Mouse (Mus musculus) intestine, embryonic 16.5 days (tissue): ENCODE measurements at regions not wholly inside any gene's neighbourhood (a gene's known extent, or its start where the extent isn't known, plus 50 kb on each side); places are given as distances from the start of the nearest gene placed in this dataset.
"Not testable (repeated sequence)": the region's sequence is repeated elsewhere in the genome, so short reads cannot be mapped to it uniquely, and the experiment has no call there.

Source experiments
- ATAC-seq: fragments of 200-750 bp; cut with Nextera tagmentation; 2 replicates; pipeline ENCODE4 v1.8.0; 2017; ENCODE audit warnings: moderate TSS enrichment, moderate library complexity
- H3K27ac ChIP-seq: fragments of 300-500 bp; sonication (generic); 2 replicates; pipeline ENCODE4 v1.5.1; 2014; ENCODE audit warnings: mild to moderate bottlenecking, low read length
- H3K27me3 ChIP-seq: fragments of 300-500 bp; sonication (generic); replicated peaks from 2 replicates; pipeline ENCODE4 v1.6.1; 2014; ENCODE audit warnings: low read length, control low read depth, mixed read lengths; ENCODE audit not compliant: control insufficient read depth, insufficient read depth
- H3K36me3 ChIP-seq: fragments of 300-500 bp; sonication (generic); 2 replicates; pipeline ENCODE4 v1.6.1; 2014; ENCODE audit warnings: low read length, control low read depth; ENCODE audit not compliant: control insufficient read depth, insufficient read depth
- H3K4me1 ChIP-seq: fragments of 300-500 bp; sonication (generic); 2 replicates; pipeline ENCODE4 v1.6.1; 2014; ENCODE audit warnings: low read length, control low read depth, mixed read lengths; ENCODE audit not compliant: control insufficient read depth, insufficient read depth
- H3K4me2 ChIP-seq: fragments of 300-500 bp; sonication (generic); 2 replicates; pipeline ENCODE4 v1.6.1; 2014; ENCODE audit warnings: low read depth, low read length, control low read depth
- H3K4me3 ChIP-seq: fragments of 300-500 bp; sonication (generic); 2 replicates; pipeline ENCODE4 v1.5.1; 2014; ENCODE audit warnings: mild to moderate bottlenecking, low read length
- H3K9ac ChIP-seq: fragments of 300-500 bp; sonication (generic); 2 replicates; pipeline ENCODE4 v1.6.1; 2014; ENCODE audit warnings: low read depth, low read length
- H3K9me3 ChIP-seq: fragments of 300-500 bp; sonication (generic); 2 replicates; pipeline ENCODE4 v1.6.1; 2016; ENCODE audit warnings: low read length, control low read depth; ENCODE audit not compliant: control insufficient read depth
- WGBS: fragments of 180-500 bp; shearing (Covaris S2); extraction: QIAGEN DNeasy Blood & Tissue Kit; methylation state at CpG from one replicate; pipeline ENCODE4 v1.1.7; 2014; 5-methylcytosine and 5-hydroxymethylcytosine counted together

DNA sequence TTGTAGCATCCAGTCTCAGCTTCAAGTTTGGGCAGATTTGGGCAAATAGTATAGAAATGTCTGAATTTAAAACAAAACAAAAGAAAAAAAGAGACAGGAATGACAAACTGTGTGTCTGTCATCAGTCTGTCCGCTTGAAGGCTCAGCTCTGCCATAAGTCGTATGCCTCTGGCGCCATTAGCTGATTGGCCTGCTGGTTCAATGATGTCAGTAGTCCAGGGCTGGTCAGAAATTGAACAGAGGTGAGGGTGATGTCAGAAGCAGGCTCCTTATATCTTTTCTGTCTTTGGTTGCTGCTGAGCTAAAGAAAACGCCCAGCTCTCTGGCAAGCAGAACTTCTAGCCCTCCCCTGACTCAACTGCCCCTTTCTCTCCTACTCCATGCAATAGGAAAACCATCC is 253.9 kb upstream of the Tgfbr2 start:
- Histone ChIP-seq H3K9me3 (no peaks in the 10 kb centered on the region), H3K4me3 (no peak overlapping the region), H3K27me3 (no peaks in the 10 kb centered on the region), H3K27ac (no peak overlapping the region), H3K36me3 (no peaks in the 10 kb centered on the region), H3K4me1 (0 out of 2 replicates have a peak, but pooled peaks cover 5% of the 10 kb centered on the region), H3K9ac (no peak overlapping the region), H3K4me2 (no peak overlapping the region)
- ATAC-seq, result no peak
- 81% methylated on average over 4 of the region's 4 CpGs for WGBS

DNA sequence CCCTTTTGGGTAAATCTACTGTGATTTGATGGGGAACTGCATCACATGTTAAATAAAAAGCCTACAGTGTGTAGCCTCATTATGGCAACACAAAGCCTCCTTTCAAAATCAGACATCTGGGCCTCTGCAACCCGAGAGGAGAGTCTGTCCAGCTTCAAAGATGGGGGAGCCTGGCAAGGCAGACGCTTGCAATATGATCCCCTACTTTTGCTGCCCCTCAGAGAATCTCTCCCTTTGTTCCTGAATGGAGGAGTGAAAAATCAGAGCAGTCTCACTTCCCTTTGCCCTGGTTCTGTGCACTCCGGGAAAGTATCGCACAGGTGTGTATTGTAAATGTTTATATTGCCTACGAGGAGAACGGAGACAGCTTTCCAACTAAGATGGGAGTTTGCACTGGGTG is 253.3 kb upstream of the Tgfbr2 start:
- Histone ChIP-seq H3K4me1 (0 out of 2 replicates have a peak, but pooled peaks cover 5% of the 10 kb centered on the region), H3K27me3 (no peaks in the 10 kb centered on the region), H3K36me3 (no peaks in the 10 kb centered on the region), H3K27ac (no peak overlapping the region), H3K4me3 (no peak overlapping the region), H3K9me3 (no peaks in the 10 kb centered on the region), H3K9ac (no peak overlapping the region), H3K4me2 (no peak overlapping the region)
- WGBS, result 39% methylated on average over 6 of the region's 6 CpGs
- no peak for ATAC-seq

DNA sequence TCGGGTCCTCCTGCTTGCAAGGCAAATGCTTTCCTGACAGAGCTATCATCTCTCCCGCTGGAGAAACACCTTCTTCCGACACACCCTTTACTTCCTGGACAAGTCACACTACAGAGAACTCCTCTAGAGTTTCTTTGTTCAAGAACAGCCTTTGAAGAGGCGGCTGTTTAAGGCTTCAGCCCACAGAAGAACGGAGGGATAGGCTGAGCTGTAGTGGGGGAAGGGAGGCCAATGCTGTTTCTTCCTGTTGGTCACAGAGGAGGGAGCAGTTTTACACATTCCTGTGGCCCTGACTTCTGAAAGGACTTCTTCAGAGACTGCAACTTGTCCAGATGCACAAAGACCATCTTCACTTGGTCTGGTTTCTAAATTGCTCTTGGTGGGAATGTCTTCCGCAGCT is 252.1 kb upstream of the Tgfbr2 start:
- Histone ChIP-seq H3K9me3 (no peaks in the 10 kb centered on the region), H3K27ac (no peak overlapping the region), H3K27me3 (no peaks in the 10 kb centered on the region), H3K4me3 (no peak overlapping the region), H3K36me3 (no peaks in the 10 kb centered on the region), H3K9ac (no peak overlapping the region; the same call in 1 of the 2 replicates), H3K4me1 (0 out of 2 replicates have a peak, but pooled peaks cover 5% of the 10 kb centered on the region), H3K4me2 (no peak overlapping the region)
- WGBS, result 57% methylated on average over 6 of the region's 6 CpGs
- no peak for ATAC-seq

DNA sequence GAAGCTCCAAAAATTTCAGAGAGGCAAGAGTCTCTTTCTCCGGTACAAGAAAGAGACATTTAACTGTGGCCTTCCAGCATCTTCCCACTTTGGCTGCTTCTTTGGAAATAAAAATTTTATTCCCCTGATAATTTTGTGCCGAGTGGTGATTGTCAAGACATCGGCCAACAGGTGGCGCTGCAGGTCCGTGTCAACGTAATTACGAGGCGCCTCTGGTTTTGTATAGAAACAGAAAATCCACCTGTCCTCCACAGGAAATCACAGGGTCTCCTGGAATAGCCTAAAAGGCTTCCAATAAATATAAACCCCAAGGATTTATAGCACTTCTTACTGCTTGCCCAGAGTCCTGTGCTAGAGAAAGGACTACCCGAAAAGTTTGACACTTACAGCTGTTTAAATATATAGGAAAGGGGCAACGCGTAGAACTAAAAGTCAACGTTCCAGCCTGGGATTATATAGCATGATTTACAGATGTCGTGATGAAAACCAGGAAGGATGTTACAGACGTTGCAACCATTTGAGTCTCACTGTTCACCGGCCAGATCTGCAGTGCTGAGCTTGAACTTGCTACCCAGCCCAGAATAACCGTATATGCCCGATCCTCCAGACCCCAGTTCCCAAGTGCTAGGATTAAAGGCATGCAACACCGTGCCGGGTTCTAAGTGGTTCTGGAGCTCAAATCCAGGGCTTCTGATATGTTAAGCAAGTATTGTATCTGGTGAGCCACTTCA is 251.3 kb upstream of the Tgfbr2 start:
- 0 out of 2 replicates have a peak, but pooled peaks cover 5% of the 10 kb centered on the region for H3K4me1 ChIP-seq
- no peak overlapping the region for H3K4me2 ChIP-seq
- no peak for ATAC-seq
- no peaks in the 10 kb centered on the region for H3K27me3 ChIP-seq
- WGBS, result 36% methylated on average over 19 of the region's 19 CpGs
- no peaks in the 10 kb centered on the region for H3K9me3 ChIP-seq
- no peak overlapping the region for H3K4me3 ChIP-seq
- H3K9ac ChIP-seq, result no peak overlapping the region
- no peak overlapping the region for H3K27ac ChIP-seq
- H3K36me3 ChIP-seq, result no peaks in the 10 kb centered on the region

DNA sequence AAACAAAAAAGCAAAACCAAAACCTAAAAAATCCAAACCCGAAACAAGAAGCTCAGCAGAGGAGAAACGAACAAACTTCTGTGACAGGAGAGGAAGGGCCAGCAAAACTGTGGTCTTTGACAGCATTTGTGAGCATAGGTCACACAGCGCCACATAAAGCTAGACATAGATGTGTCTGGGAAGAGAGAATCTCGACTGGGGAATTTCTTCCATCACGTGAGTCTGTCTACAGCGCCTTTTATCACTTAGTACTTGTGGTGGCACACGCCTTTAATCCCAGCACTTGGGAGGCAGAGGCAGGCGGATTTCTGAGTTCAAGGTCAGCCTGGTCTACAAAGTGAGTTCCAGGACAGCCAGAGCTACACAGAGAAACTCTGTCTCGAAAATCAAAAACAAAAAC is 250.2 kb upstream of the Tgfbr2 start:
- WGBS, result 87% methylated on average over 9 of the region's 9 CpGs
- not testable (repeated sequence) for H3K9me3 ChIP-seq, H3K36me3 ChIP-seq, H3K4me3 ChIP-seq, H3K27ac ChIP-seq, H3K4me2 ChIP-seq, H3K4me1 ChIP-seq, H3K27me3 ChIP-seq, H3K9ac ChIP-seq, ATAC-seq

DNA sequence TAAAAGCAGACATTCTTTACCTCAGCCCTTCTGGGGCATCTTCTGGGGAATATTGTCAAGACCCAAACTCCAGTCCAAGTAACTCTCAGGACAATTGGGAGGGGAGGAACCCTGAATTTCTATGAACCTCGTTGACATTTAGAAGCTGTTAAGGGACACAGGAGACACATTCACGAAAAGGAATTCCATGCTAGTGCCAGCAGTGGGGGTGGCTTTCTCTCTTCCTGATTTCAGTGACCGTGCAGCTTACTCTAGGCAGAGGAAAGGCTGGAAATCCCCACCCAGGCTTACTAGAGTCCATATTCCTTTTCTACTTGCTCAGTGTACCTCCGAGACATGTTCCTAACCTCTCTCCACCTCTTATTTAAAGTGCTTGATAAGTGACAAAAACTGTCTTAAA is 239.9 kb upstream of the Tgfbr2 start:
- no peak for ATAC-seq
- Histone ChIP-seq H3K9me3 (no peaks in the 10 kb centered on the region), H3K27ac (no peak overlapping the region), H3K4me3 (no peak overlapping the region), H3K36me3 (no peaks in the 10 kb centered on the region), H3K27me3 (no peaks in the 10 kb centered on the region), H3K9ac (no peak overlapping the region), H3K4me1 (no peaks in the 10 kb centered on the region), H3K4me2 (no peak overlapping the region)
- 61% methylated on average over 4 of the region's 4 CpGs for WGBS

DNA sequence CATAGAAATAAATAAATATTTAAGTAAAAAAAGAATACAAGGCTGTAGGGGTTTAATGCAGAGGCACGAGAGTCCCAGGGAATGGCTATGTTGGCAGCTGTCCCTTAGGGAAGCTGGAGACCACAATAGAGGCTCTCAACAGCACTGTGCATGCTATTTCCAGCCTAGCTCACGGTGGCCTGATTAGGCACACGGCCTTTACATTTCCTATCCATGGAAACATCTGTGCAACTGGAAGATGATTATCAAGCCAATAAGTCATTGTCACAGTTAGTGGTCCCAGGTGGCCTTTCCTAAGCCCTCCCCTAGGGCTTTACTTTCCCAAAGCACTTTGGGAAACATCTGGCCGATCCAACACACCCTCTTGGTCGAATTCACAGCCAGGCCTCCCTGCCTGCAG is 235.9 kb upstream of the Tgfbr2 start:
- no peak overlapping the region for H3K4me2 ChIP-seq
- 70% methylated on average over 5 of the region's 5 CpGs for WGBS
- peak; percentile 31; the same call in 1 of the 2 replicates for ATAC-seq

DNA sequence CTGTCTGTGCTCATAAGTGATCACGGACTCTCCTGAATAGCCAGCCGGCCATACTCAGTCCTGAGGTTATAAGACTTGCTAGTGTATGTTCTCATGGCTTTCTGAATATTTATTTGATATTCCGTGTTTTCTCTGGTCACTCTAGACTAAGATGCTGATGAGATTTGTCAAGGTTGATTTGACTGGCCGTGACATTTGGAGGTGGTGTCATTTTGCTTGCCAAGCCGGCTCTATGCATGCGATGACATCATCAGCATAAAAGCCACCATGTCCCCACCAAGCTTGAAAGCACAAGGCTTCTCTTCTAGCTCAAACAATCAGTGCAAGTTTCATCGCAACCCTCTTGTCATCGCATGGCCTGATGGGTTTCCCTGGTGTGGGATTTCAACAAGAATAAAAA is 235.3 kb upstream of the Tgfbr2 start:
- Histone ChIP-seq H3K27ac (no peak overlapping the region), H3K4me1 (no peaks in the 10 kb centered on the region), H3K4me2 (no peak overlapping the region), H3K9ac (no peak overlapping the region), H3K9me3 (no peaks in the 10 kb centered on the region), H3K27me3 (no peaks in the 10 kb centered on the region), H3K4me3 (no peak overlapping the region), H3K36me3 (no peaks in the 10 kb centered on the region)
- WGBS, result 93% methylated on average over 8 of the region's 8 CpGs
- ATAC-seq, result no peak

More for the DNA sequence above, 235.9 kb upstream of the Tgfbr2 start:
- no peaks in the 10 kb centered on the region for H3K9me3 ChIP-seq
- no peak overlapping the region for H3K4me3 ChIP-seq
- H3K27me3 ChIP-seq, result no peaks in the 10 kb centered on the region
- no peaks in the 10 kb centered on the region for H3K36me3 ChIP-seq
- no peak overlapping the region for H3K9ac ChIP-seq
- H3K4me1 ChIP-seq, result no peaks in the 10 kb centered on the region
- H3K27ac ChIP-seq, result no peak overlapping the region

DNA sequence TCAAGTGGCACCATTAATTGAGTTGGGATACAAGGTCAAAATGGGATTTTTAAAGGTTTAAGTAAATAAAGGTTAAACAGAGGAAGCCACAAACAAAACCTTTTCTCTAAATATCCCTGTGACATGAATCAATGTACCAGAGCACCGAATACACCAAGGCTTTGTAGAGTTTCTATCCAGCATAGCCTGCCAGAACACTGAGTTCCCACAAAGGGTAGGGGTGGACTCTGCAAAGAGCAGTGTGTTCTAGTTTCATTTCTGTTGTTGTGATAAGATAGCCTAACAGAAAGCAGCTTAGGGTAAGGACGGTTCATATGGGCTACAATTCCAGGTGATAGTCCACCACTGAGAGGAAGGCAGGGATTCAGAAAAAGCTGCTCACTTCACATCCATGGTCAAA is 233.0 kb upstream of the Tgfbr2 start:
- H3K9me3 ChIP-seq, result no peaks in the 10 kb centered on the region

DNA sequence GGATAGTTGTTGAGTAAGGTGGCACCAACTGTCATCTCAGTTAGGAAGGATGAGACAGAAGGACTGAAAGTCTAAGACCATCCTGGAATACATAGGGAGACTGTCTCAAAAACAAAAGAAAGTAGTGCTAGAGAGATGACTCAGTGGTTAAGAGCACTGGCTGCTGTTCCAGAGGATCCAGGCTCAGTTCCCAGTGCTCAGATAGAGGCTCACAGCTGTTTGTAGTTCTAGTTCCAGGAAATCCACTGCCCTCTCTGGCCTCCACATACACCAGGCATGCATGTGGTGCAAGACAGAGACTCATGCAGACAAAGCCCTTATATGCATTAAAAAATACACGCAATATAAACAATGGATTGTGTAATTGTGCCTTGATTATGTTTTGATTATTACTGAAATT is 229.9 kb upstream of the Tgfbr2 start:
- no peak for ATAC-seq
- no peaks in the 10 kb centered on the region for H3K36me3 ChIP-seq

More for the DNA sequence above, 233.0 kb upstream of the Tgfbr2 start:
- ATAC-seq, result no peak
- Histone ChIP-seq H3K9ac (no peak overlapping the region), H3K36me3 (no peaks in the 10 kb centered on the region), H3K4me1 (no peaks in the 10 kb centered on the region), H3K4me3 (no peak overlapping the region), H3K27me3 (no peaks in the 10 kb centered on the region), H3K27ac (no peak overlapping the region), H3K4me2 (no peak overlapping the region)
- 80% methylated on average over 2 of the region's 2 CpGs for WGBS

More for the DNA sequence above, 229.9 kb upstream of the Tgfbr2 start:
- H3K4me3 ChIP-seq, result no peak overlapping the region
- no peaks in the 10 kb centered on the region for H3K9me3 ChIP-seq
- H3K4me1 ChIP-seq, result no peaks in the 10 kb centered on the region
- WGBS, result 95% methylated on average over 1 of the region's 1 CpGs
- H3K4me2 ChIP-seq, result no peak overlapping the region
- H3K27ac ChIP-seq, result no peak overlapping the region
- no peaks in the 10 kb centered on the region for H3K27me3 ChIP-seq
- no peak overlapping the region for H3K9ac ChIP-seq
